Mouse (Mus musculus) T-helper 2 cell (primary cell): ENCODE measurements around the gene Ildr2.

Experiments
- in situ Hi-C: fragments of 300-600 bp; cut with MboI, MseI; formaldehyde crosslinking; loops from one replicate; pipeline ENCODE4 v1.15.1; 2025; ENCODE audit warnings: high pct_unique_total_duplicates

The Ildr2 gene

GRCm38 (mm10) chr1:166342060-166342459, 88.1 kb downstream of the Ildr2 start:
- in situ Hi-C loops: no loop called here

GRCm38 (mm10) chr1:166342539-166342938, 88.6 kb downstream of the Ildr2 start:
- in situ Hi-C loops: no loop called here

- in situ Hi-C loops: no loop called here
Observed at GRCm38 (mm10) chr1:166343586-166343985, 89.6 kb downstream of the Ildr2 start.

GRCm38 (mm10) chr1:166344300-166345077, 90.5 kb downstream of the Ildr2 start:
- in situ Hi-C loops: no loop called here

GRCm38 (mm10) chr1:166345602-166346001, 91.7 kb downstream of the Ildr2 start:
- in situ Hi-C loops: no loop called here

- in situ Hi-C loops: no loop called here
Observed at GRCm38 (mm10) chr1:166346906-166347305, 93.0 kb downstream of the Ildr2 start.

GRCm38 (mm10) chr1:166349341-166349740, 95.4 kb downstream of the Ildr2 start:
- in situ Hi-C loops: no loop called here

- in situ Hi-C loops: no loop called here
Observed at GRCm38 (mm10) chr1:166349751-166350150, 95.8 kb downstream of the Ildr2 start.

- in situ Hi-C loops: loop anchor here (5.0 kb wide), 1 partner anchor 198 kb away; no protein-coding TSS in a partner anchor
Observed at GRCm38 (mm10) chr1:166360157-166360855, 106.4 kb downstream of the Ildr2 start.

- in situ Hi-C loops: loop anchor here (5.0 kb wide), 1 partner anchor 199 kb away; no protein-coding TSS in a partner anchor
Observed at GRCm38 (mm10) chr1:166360896-166361295, 107.0 kb downstream of the Ildr2 start.

- in situ Hi-C loops: loop anchor here (5.0 kb wide), 1 partner anchor 200 kb away; no protein-coding TSS in a partner anchor
Observed at GRCm38 (mm10) chr1:166361842-166362241, 107.9 kb downstream of the Ildr2 start.

- in situ Hi-C loops: loop anchor here (5.0 kb wide), 1 partner anchor 200 kb away; no protein-coding TSS in a partner anchor
Observed at GRCm38 (mm10) chr1:166362659-166363058, 108.7 kb downstream of the Ildr2 start.

GRCm38 (mm10) chr1:166363122-166363521, 109.2 kb downstream of the Ildr2 start:
- in situ Hi-C loops: loop anchor here (5.0 kb wide), 1 partner anchor 201 kb away; no protein-coding TSS in a partner anchor
